Mouse (Mus musculus) limb, embryonic 10.5 days (tissue): ENCODE data around the gene Pip5k1a. TPM values are rescaled to one million over a fixed set of nuclear protein-coding genes. Genes with fewer than 3 reads are reported as not detected.
"Not testable (repeated sequence)": the region's sequence is repeated elsewhere in the genome, so short reads cannot be mapped to it uniquely, and the experiment has no call there.

ENCODE experiments used
- DNase-seq: peaks from one replicate; pipeline ENCODE4 v3.0.0-alpha.2; 2017; ENCODE audit warnings: low spot score
- H3K27ac ChIP-seq: fragments of 300-500 bp; sonication (generic); 2 replicates; pipeline ENCODE4 v1.5.1; 2016; ENCODE audit warnings: mild to moderate bottlenecking
- H3K27me3 ChIP-seq: fragments of 300-500 bp; sonication (generic); 2 replicates; pipeline ENCODE4 v1.6.1; 2016; ENCODE audit warnings: low read depth, mild to moderate bottlenecking; ENCODE audit not compliant: poor library complexity, severe bottlenecking
- H3K36me3 ChIP-seq: fragments of 300-500 bp; sonication (generic); 2 replicates; pipeline ENCODE4 v1.6.1; 2016; ENCODE audit warnings: mild to moderate bottlenecking, moderate library complexity
- H3K4me1 ChIP-seq: fragments of 300-500 bp; sonication (generic); 2 replicates; pipeline ENCODE4 v1.6.1; 2016
- H3K4me3 ChIP-seq: fragments of 300-500 bp; sonication (generic); 2 replicates; pipeline ENCODE4 v1.5.1; 2016; ENCODE audit warnings: mild to moderate bottlenecking, moderate library complexity
- H3K9me3 ChIP-seq: fragments of 300-500 bp; sonication (generic); replicated peaks from 2 replicates; pipeline ENCODE4 v1.6.1; 2016; ENCODE audit warnings: mild to moderate bottlenecking
- WGBS: fragments of 180-500 bp; shearing (Covaris S2); methylation state at CpG from one replicate; pipeline ENCODE4 v1.1.7; 2016; 5-methylcytosine and 5-hydroxymethylcytosine counted together
- polyA plus RNA-seq: library from polyadenylated mRNA; unstranded; fragments of >200 nt; fragmentation: Nextera tagmentation; extraction: Ambion mirVana; gene quantifications from 2 replicates; pipeline ENCODE4 v1.2.1, GENCODE M21; 2016

The Pip5k1a gene
- polyA plus RNA-seq, 1 experiment from 2014 or later, result 21.7 TPM

GRCm38 (mm10) chr3:95134133-95134532 is 27.4 kb upstream of the Pip5k1a start:
- H3K9me3 ChIP-seq, H3K27me3 ChIP-seq, H3K27ac ChIP-seq, DNase-seq: not testable (repeated sequence)
- Histone ChIP-seq H3K4me1 (peaks cover 30% of the 10 kb centered on the region), H3K4me3 (peak overlapping the region; percentile 67), H3K36me3 (peaks cover 33% of the 10 kb centered on the region)
- no CpG with 5 or more reads among the region's 12 CpGs for WGBS

- WGBS, result under 1% methylated on average over 20 of the region's 20 CpGs
- Histone ChIP-seq H3K27me3 (no peaks in the 10 kb centered on the region), H3K4me1 (peaks cover 32% of the 10 kb centered on the region), H3K36me3 (peaks cover 37% of the 10 kb centered on the region), H3K27ac (peak within 1 kb of the TSS; percentile 87), H3K4me3 (peak within 1 kb of the TSS; percentile 67), H3K9me3 (no peaks in the 10 kb centered on the region)
- DNase-seq, result peak; percentile 91
Measured at GRCm38 (mm10) chr3:95133680-95134101, 27.0 kb upstream of the Pip5k1a start, which contains the start of the genes Scnm1 and Lysmd1. Gene Scnm1 (minus strand): TSS chr3:95134011. Gene Lysmd1 (plus strand): TSS chr3:95134088.

GRCm38 (mm10) chr3:95133176-95133575 is 26.4 kb upstream of the Pip5k1a start:
- WGBS, result 59% methylated on average over 11 of the region's 11 CpGs
- peak overlapping the region; percentile 67 for H3K4me3 ChIP-seq
- peak overlapping the region; percentile 87 for H3K27ac ChIP-seq
- H3K9me3 ChIP-seq, result no peaks in the 10 kb centered on the region
- H3K4me1 ChIP-seq, result peaks cover 32% of the 10 kb centered on the region
- no peak for DNase-seq
- H3K36me3 ChIP-seq, result peaks cover 42% of the 10 kb centered on the region
- H3K27me3 ChIP-seq, result no peaks in the 10 kb centered on the region

GRCm38 (mm10) chr3:95132389-95132788 is 25.7 kb upstream of the Pip5k1a start:
- Histone ChIP-seq H3K36me3 (peaks cover 46% of the 10 kb centered on the region), H3K4me3 (peak overlapping the region; percentile 67), H3K4me1 (peaks cover 32% of the 10 kb centered on the region)
- DNase-seq, H3K27me3 ChIP-seq, H3K27ac ChIP-seq, H3K9me3 ChIP-seq: not testable (repeated sequence)
- 87% methylated on average over 2 of the region's 2 CpGs for WGBS

- no peak for DNase-seq
- 85% methylated on average over 5 of the region's 5 CpGs for WGBS
- Histone ChIP-seq H3K27ac (no peak overlapping the region), H3K27me3 (no peaks in the 10 kb centered on the region), H3K4me1 (peaks cover 24% of the 10 kb centered on the region), H3K36me3 (peaks cover 54% of the 10 kb centered on the region), H3K9me3 (no peaks in the 10 kb centered on the region), H3K4me3 (no peak overlapping the region)
Measured at GRCm38 (mm10) chr3:95130081-95130480, 23.4 kb upstream of the Pip5k1a start.

GRCm38 (mm10) chr3:95129226-95129651 is 22.5 kb upstream of the Pip5k1a start:
- H3K27ac ChIP-seq, result no peak overlapping the region
- 37% methylated on average over 6 of the region's 6 CpGs for WGBS
- H3K27me3 ChIP-seq, result no peaks in the 10 kb centered on the region
- DNase-seq, result no peak
- no peaks in the 10 kb centered on the region for H3K9me3 ChIP-seq
- no peak overlapping the region for H3K4me3 ChIP-seq
- peaks cover 26% of the 10 kb centered on the region for H3K4me1 ChIP-seq
- peaks cover 57% of the 10 kb centered on the region for H3K36me3 ChIP-seq

GRCm38 (mm10) chr3:95124972-95125371 is 18.2 kb upstream of the Pip5k1a start:
- WGBS, result 54% methylated on average over 5 of the region's 5 CpGs
- Histone ChIP-seq H3K27me3 (no peaks in the 10 kb centered on the region), H3K9me3 (no peaks in the 10 kb centered on the region), H3K4me3 (no peak overlapping the region), H3K4me1 (peaks cover 18% of the 10 kb centered on the region), H3K27ac (no peak overlapping the region), H3K36me3 (peaks cover 79% of the 10 kb centered on the region)
- DNase-seq, result no peak

GRCm38 (mm10) chr3:95124246-95124645 is 17.5 kb upstream of the Pip5k1a start, which contains the start of gene Tmod4:
Gene Tmod4 (plus strand): TSS chr3:95124476.
- peak within 1 kb of the TSS; percentile 25; the same call in 1 of the 2 replicates for H3K27ac ChIP-seq
- 65% methylated on average over 6 of the region's 6 CpGs for WGBS
- H3K4me3 ChIP-seq, result no peak within 1 kb of the TSS
- DNase-seq, result no peak
- peaks cover 79% of the 10 kb centered on the region for H3K36me3 ChIP-seq
- no peaks in the 10 kb centered on the region for H3K9me3 ChIP-seq
- peaks cover 12% of the 10 kb centered on the region for H3K4me1 ChIP-seq
- H3K27me3 ChIP-seq, result no peaks in the 10 kb centered on the region

GRCm38 (mm10) chr3:95121580-95121979 is 14.8 kb upstream of the Pip5k1a start:
- no peak overlapping the region for H3K27ac ChIP-seq
- 80% methylated on average over 6 of the region's 6 CpGs for WGBS
- no peak overlapping the region for H3K4me3 ChIP-seq
- H3K27me3 ChIP-seq, result no peaks in the 10 kb centered on the region
- H3K9me3 ChIP-seq, result no peaks in the 10 kb centered on the region
- H3K36me3 ChIP-seq, result peaks cover 82% of the 10 kb centered on the region
- H3K4me1 ChIP-seq, result peaks cover 8% of the 10 kb centered on the region
- DNase-seq, result no peak

- Histone ChIP-seq H3K27me3 (no peaks in the 10 kb centered on the region), H3K4me3 (no peak overlapping the region), H3K9me3 (no peaks in the 10 kb centered on the region), H3K27ac (no peak overlapping the region), H3K4me1 (no peaks in the 10 kb centered on the region), H3K36me3 (peaks cover 93% of the 10 kb centered on the region)
- DNase-seq, result no peak
- 78% methylated on average over 2 of the region's 2 CpGs for WGBS
Measured at GRCm38 (mm10) chr3:95117751-95118150, 11.0 kb upstream of the Pip5k1a start.

GRCm38 (mm10) chr3:95112760-95113159 is 6.0 kb upstream of the Pip5k1a start:
- H3K36me3 ChIP-seq, result peaks cover 46% of the 10 kb centered on the region
- H3K27me3 ChIP-seq, result no peaks in the 10 kb centered on the region
- peak overlapping the region; percentile 79; the same call in 1 of the 2 replicates for H3K4me3 ChIP-seq
- H3K9me3 ChIP-seq, result no peaks in the 10 kb centered on the region
- 93% methylated on average over 1 of the region's 1 CpGs for WGBS
- H3K4me1 ChIP-seq, result peaks cover 8% of the 10 kb centered on the region
- no peak for DNase-seq
- no peak overlapping the region for H3K27ac ChIP-seq

- Histone ChIP-seq H3K27me3 (no peaks in the 10 kb centered on the region), H3K9me3 (no peaks in the 10 kb centered on the region), H3K36me3 (peaks cover 31% of the 10 kb centered on the region), H3K27ac (peak within 1 kb of the TSS; percentile 96), H3K4me1 (peaks cover 8% of the 10 kb centered on the region), H3K4me3 (peak within 1 kb of the TSS; percentile 79)
- 2% methylated on average over 54 of the region's 54 CpGs for WGBS
- DNase-seq, result peak; percentile 94
Measured at GRCm38 (mm10) chr3:95110911-95111726, 4.4 kb upstream of the Pip5k1a start, which contains the start of gene Vps72. Gene Vps72 (plus strand): TSS chr3:95111022.

- 76% methylated on average over 2 of the region's 2 CpGs for WGBS
Measured at GRCm38 (mm10) chr3:95107898-95108297, 1.2 kb upstream of the Pip5k1a start.

More at GRCm38 (mm10) chr3:95107898-95108297, 1.2 kb upstream of the Pip5k1a start:
- Histone ChIP-seq H3K36me3 (peaks cover 15% of the 10 kb centered on the region), H3K27me3 (no peaks in the 10 kb centered on the region), H3K4me3 (no peak overlapping the region), H3K27ac (no peak overlapping the region), H3K4me1 (peaks cover 19% of the 10 kb centered on the region), H3K9me3 (no peaks in the 10 kb centered on the region)
- no peak for DNase-seq
